Mouse (Mus musculus) heart, embryonic 12.5 days (tissue): Measurements from ENCODE around the gene Bdkrb1. TPM values are rescaled to one million over a fixed set of nuclear protein-coding genes. Genes with fewer than 3 reads are reported as not detected.
A peak's percentile ranks its signal among the peaks of the same experiment; 100 is the strongest.

Source experiments
- ATAC-seq: fragments of 200-750 bp; cut with Nextera tagmentation; 2 replicates; pipeline ENCODE4 v1.8.0; 2017; ENCODE audit warnings: moderate TSS enrichment, moderate library complexity; ENCODE audit not compliant: insufficient number of reproducible peaks, low FRiP score
- H3K27ac ChIP-seq: fragments of 300-500 bp; sonication (generic); 2 replicates; pipeline ENCODE4 v1.5.1; 2016; ENCODE audit warnings: mild to moderate bottlenecking, moderate library complexity; ENCODE audit not compliant: poor library complexity, severe bottlenecking
- H3K27me3 ChIP-seq: fragments of 300-500 bp; sonication (generic); replicated peaks from 2 replicates; pipeline ENCODE4 v1.6.1; 2016; ENCODE audit warnings: mild to moderate bottlenecking, moderate library complexity
- H3K36me3 ChIP-seq: fragments of 300-500 bp; sonication (generic); 2 replicates; pipeline ENCODE4 v1.6.1; 2016; ENCODE audit warnings: mild to moderate bottlenecking, moderate library complexity
- H3K4me1 ChIP-seq: fragments of 300-500 bp; sonication (generic); replicated peaks from 2 replicates; pipeline ENCODE4 v1.6.1; 2016; ENCODE audit warnings: mild to moderate bottlenecking
- H3K4me2 ChIP-seq: fragments of 300-500 bp; sonication (generic); 2 replicates; pipeline ENCODE4 v1.6.1; 2016; ENCODE audit warnings: mild to moderate bottlenecking, moderate library complexity
- H3K4me3 ChIP-seq: fragments of 300-500 bp; sonication (generic); 2 replicates; pipeline ENCODE4 v1.5.1; 2016; ENCODE audit warnings: mild to moderate bottlenecking
- H3K9ac ChIP-seq: fragments of 300-500 bp; sonication (generic); 2 replicates; pipeline ENCODE4 v1.6.1; 2016; ENCODE audit warnings: mild to moderate bottlenecking, moderate library complexity
- H3K9me3 ChIP-seq: fragments of 300-500 bp; sonication (generic); replicated peaks from 2 replicates; pipeline ENCODE4 v1.6.1; 2016; ENCODE audit warnings: mild to moderate bottlenecking, moderate library complexity
- WGBS: fragments of 180-500 bp; shearing (Covaris S2); methylation state at CpG from one replicate; pipeline ENCODE4 v1.1.7; 2016; 5-methylcytosine and 5-hydroxymethylcytosine counted together
- polyA plus RNA-seq: library from polyadenylated mRNA; unstranded; fragments of >200 nt; fragmentation: Nextera tagmentation; extraction: Ambion mirVana; gene quantifications from 2 replicates; pipeline ENCODE4 v1.2.1, GENCODE M21; 2016

Bdkrb1 gene
- polyA plus RNA-seq = not detected in 2 replicates

DNA sequence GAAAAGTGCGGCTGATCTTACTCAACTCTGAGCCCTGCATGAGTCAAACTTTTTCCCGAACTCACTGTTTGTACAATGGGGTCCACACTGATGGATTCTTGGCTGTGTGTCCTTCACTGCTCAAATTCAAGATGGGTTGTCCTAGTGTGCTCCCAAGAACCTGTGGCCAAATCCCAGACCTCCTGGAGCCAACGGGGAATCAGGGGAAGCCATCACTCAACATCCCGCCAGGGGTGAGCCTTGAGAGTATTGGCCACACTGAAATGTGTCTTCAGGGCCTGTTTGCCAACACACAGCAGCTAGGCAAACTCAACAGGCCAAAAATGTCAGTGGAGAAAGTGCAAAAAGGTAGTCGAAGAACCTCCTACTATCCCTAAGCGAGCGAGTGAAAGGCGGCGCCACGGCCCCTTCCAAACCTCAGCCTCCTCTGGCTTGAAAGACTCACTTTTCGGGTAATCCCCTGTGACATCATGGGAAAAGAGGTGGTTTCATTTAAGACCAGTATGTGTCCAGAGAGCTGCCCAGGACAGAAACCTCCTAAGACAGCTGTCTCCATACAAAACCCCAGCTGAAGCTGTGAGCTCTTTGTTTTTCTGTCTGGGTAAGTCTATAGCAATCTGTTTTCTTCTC is at the start of gene Bdkrb1:
Gene Bdkrb1 (plus strand): TSS at position 505 of the 630 bp plus-strand sequence.
- no peak within 1 kb of the TSS for H3K9ac ChIP-seq
- H3K27ac ChIP-seq = no peak within 1 kb of the TSS
- H3K4me3 ChIP-seq = no peak within 1 kb of the TSS
- ATAC-seq = no peak
- H3K27me3 ChIP-seq = 0 out of 2 replicates have a peak, but pooled peaks cover 4% of the 10 kb centered on the region
- 78% methylated on average over 11 of the region's 11 CpGs for WGBS
- H3K4me1 ChIP-seq = no peaks in the 10 kb centered on the region; the same call in 1 of the 2 replicates
- H3K4me2 ChIP-seq = no peak within 1 kb of the TSS
- no peaks in the 10 kb centered on the region for H3K9me3 ChIP-seq
- H3K36me3 ChIP-seq = no peaks in the 10 kb centered on the region

DNA sequence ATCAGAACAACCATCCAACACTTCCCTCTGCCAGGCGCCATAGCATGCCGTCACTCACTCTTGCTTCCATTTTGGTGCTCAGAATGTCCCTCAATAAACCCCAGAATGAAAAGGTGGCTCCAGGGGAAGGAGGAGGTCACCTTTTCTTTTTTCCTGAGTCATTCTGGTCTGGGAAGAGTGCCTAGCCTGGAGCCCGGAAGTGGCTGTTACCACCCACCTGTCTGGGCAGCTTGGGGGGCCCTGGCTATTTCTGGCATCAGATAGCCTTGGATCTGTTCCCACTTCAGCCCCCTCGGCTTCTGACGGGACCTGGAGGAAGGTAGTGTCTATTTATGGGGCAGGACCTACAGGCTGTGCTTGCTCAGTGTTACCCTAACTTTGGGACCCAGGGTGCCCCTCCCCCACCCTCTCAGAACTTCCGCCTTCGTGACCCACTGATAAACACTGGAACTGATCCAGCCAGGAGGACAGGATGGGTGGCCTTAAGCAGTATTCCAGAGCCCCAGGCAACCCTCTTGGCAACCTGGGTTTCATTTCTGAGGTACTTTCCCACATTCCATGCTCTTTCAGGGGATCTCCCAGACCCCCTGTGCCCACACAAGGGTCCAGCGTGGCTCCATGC is 48.6 kb upstream of the Bdkrb1 start:
- no peak overlapping the region for H3K9ac ChIP-seq
- no peaks in the 10 kb centered on the region for H3K27me3 ChIP-seq
- H3K9me3 ChIP-seq = no peaks in the 10 kb centered on the region
- peaks cover 56% of the 10 kb centered on the region for H3K4me1 ChIP-seq
- H3K4me3 ChIP-seq = no peak overlapping the region
- 35% methylated on average over 8 of the region's 8 CpGs for WGBS
- ATAC-seq = peak; percentile 23; the same call in 1 of the 2 replicates
- no peaks in the 10 kb centered on the region for H3K36me3 ChIP-seq
- H3K4me2 ChIP-seq = no peak overlapping the region
- peak overlapping the region; percentile 83 for H3K27ac ChIP-seq

DNA sequence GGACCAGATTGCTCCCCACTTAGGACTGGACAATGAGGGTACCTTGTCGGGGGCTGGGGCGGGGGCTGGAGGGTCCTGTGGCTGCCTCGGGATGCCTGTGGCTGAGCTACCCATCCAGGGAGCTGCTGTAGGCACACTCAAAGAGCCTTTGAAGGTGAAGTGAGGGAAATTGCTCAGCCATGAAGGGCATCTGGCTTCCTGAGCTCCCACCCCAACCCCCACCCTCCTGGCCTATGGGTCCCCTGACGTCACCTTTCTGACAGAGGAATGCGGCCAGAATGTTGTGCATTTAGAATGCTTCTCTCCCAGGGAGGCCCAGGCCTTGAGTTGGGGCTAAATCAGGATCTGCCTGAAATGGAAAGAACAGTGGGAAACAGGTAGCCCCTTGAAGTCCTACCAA is 47.7 kb upstream of the Bdkrb1 start:
- no peak overlapping the region for H3K9ac ChIP-seq

DNA sequence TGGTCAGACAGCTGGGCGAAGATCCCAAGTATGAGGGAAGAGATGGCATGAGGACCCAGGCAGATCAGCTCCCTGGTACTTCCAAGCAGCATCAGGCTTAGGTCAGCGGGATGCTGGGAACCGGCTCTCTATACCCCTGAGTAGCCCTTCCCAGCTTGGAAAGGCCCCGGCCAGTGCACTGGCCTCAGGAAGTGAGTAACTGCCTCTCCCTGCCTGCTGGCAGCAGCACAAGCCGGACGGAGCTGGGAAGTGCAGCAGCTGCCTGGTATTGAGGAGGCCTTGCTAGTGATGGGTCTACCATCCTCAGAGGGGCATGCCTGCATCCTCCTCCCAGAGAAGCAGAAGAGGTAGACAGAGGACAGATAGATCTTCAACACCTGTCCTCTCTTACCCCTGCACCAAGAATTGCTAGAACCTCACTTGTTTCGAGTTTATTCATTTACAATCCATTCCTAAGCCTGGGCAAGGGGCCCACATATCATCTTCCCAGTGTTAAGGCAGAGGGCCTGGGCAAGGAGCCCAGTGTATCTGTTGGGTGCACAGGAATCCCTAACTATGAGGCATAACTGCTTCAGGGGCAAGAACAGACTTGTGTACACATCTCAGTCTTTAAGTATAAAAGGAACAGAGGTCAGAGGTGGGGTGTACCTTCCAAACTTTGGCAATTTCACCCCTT is 45.5 kb upstream of the Bdkrb1 start:
- Histone ChIP-seq H3K4me1 (peaks cover 60% of the 10 kb centered on the region), H3K27me3 (peaks cover 23% of the 10 kb centered on the region), H3K9me3 (no peaks in the 10 kb centered on the region), H3K27ac (no peak overlapping the region), H3K36me3 (no peaks in the 10 kb centered on the region), H3K9ac (0 out of 2 replicates have a peak overlapping the region, but pooled peaks have one; percentile 40), H3K4me2 (no peak overlapping the region), H3K4me3 (no peak overlapping the region)
- 51% methylated on average over 7 of the region's 7 CpGs for WGBS
- no peak for ATAC-seq

More for the DNA sequence above, 47.7 kb upstream of the Bdkrb1 start:
- Histone ChIP-seq H3K4me3 (no peak overlapping the region), H3K36me3 (no peaks in the 10 kb centered on the region), H3K27ac (peak overlapping the region; percentile 83), H3K4me1 (peaks cover 53% of the 10 kb centered on the region), H3K9me3 (no peaks in the 10 kb centered on the region), H3K4me2 (0 out of 2 replicates have a peak overlapping the region, but pooled peaks have one; percentile 1), H3K27me3 (0 out of 2 replicates have a peak, but pooled peaks cover 4% of the 10 kb centered on the region)
- peak; percentile 42; the same call in 1 of the 2 replicates for ATAC-seq
- 38% methylated on average over 5 of the region's 5 CpGs for WGBS

DNA sequence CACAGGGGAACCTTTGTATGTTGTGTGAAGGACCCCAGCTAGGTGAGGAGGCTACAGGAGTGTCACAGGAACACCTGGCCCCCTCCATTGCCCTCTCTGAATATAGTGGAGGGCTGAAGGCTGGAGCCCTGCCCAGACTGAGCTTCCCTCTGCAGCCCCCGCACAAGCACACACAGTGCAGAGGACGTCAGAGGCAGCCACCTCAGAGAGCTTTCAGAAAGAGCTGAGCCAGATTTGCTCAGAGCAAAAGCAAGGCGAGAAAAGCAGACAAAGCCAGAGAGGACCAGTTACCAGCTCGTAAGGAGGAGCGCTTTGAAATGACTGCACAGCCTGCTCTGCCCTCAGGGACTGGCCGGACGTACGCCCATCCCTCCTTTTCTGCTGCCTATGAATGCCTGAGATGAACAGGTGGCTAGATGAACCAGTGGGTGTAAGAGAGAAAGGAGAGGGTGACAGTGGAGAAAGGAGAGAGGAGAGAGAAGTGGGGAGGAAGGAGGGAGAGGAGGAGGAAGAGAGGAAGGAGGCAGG is 41.8 kb upstream of the Bdkrb1 start:
- 50% methylated on average over 8 of the region's 8 CpGs for WGBS
- peaks cover 51% of the 10 kb centered on the region for H3K4me1 ChIP-seq
- H3K9ac ChIP-seq = no peak overlapping the region

DNA sequence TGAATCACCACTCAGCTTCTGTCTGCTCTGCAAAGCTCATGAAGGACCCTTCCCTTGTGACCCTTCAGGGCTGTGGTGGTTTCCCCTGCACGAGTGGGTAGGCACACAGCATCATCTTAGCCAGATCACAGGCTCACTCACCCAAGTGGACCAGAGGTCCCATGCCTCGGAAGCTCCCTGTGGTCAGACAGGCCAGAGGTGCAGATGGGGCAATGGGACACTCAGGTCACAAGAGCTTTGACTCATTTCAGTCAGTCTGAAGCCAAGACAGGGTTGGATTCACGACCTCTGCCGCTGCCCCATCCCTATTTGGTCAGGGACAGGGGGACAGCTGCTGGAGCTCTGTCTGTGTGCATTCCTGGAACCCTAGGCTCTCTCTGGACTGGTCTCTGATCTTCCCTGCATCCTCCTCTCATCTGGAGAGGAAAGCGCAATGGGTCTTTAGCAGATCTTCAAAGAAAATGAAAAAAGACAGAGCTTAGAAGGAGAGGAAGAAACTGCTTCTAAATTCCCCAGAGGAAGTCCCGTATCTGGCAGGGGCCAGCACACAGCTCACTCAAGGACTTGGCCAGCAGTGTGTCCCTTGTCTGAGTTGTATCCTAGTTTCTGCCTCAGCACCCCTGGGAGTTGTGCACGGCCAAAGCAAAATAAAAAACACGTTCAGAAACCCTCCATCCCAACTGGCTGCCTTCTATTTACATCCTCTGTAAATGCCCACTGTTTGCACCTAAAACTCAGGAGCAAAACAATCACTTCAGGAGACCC is 40.6 kb upstream of the Bdkrb1 start:
- Histone ChIP-seq H3K27me3 (peaks cover 45% of the 10 kb centered on the region), H3K4me2 (peak overlapping the region; percentile 74), H3K9ac (peak overlapping the region; percentile 67), H3K4me1 (peaks cover 43% of the 10 kb centered on the region), H3K36me3 (0 out of 2 replicates have a peak, but pooled peaks cover 4% of the 10 kb centered on the region), H3K4me3 (peak overlapping the region; percentile 37), H3K27ac (no peak overlapping the region), H3K9me3 (peaks cover 6% of the 10 kb centered on the region)
- 22% methylated on average over 8 of the region's 8 CpGs for WGBS
- ATAC-seq = no peak

More for the DNA sequence above, 41.8 kb upstream of the Bdkrb1 start:
- no peak overlapping the region for H3K4me3 ChIP-seq
- no peak overlapping the region for H3K4me2 ChIP-seq
- no peak overlapping the region for H3K27ac ChIP-seq
- H3K36me3 ChIP-seq = no peaks in the 10 kb centered on the region
- H3K27me3 ChIP-seq = peaks cover 45% of the 10 kb centered on the region
- ATAC-seq = no peak
- H3K9me3 ChIP-seq = no peaks in the 10 kb centered on the region

DNA sequence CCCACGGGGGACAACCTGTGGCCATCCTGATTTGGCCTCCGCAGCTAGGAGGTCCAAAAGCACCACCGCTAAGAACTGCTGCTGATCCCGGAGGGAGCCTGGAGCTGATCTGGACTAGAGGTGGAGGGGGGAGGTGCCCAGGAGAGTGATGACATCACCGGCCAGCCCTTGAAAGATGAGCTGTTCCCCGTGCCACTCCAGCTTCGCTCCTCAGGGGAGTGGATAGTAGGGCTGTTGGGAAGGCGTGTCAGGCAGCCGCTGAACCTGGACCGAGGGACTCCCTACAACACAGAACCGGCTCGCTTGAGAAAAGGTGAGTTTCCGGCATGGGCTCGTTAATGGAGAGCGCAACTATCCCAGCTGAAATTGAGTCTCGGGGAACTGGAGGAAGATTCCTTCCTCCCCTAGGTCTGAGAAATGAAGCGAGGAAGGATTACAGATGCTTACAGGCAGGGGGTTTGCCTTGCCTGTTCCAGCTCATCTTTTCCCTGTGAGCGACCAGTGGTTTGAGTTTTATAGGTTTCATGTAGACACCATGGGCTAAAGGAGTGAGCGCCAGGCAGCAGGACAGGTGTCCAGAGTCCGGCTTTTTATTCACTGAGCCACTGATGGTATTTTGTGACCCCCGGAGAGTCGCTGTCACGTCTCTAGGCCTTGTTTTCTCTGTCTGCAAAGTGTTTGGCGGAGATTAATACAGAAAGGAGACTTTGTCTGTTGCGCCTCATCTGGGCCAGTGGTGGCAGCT is 39.8 kb upstream of the Bdkrb1 start, which contains the start of gene Bdkrb2:
Gene Bdkrb2 (plus strand): TSS at position 291 of the 745 bp plus-strand sequence.
- H3K27me3 ChIP-seq = peaks cover 45% of the 10 kb centered on the region
- peak within 1 kb of the TSS; percentile 74 for H3K4me2 ChIP-seq
- no peak within 1 kb of the TSS for H3K27ac ChIP-seq
- peak; percentile 74 for ATAC-seq
- H3K4me3 ChIP-seq = peak within 1 kb of the TSS; percentile 37
- 3% methylated on average over 25 of the region's 25 CpGs for WGBS
- H3K36me3 ChIP-seq = 0 out of 2 replicates have a peak, but pooled peaks cover 4% of the 10 kb centered on the region
- H3K4me1 ChIP-seq = peaks cover 37% of the 10 kb centered on the region
- peaks cover 8% of the 10 kb centered on the region for H3K9me3 ChIP-seq
- H3K9ac ChIP-seq = peak within 1 kb of the TSS; percentile 67

DNA sequence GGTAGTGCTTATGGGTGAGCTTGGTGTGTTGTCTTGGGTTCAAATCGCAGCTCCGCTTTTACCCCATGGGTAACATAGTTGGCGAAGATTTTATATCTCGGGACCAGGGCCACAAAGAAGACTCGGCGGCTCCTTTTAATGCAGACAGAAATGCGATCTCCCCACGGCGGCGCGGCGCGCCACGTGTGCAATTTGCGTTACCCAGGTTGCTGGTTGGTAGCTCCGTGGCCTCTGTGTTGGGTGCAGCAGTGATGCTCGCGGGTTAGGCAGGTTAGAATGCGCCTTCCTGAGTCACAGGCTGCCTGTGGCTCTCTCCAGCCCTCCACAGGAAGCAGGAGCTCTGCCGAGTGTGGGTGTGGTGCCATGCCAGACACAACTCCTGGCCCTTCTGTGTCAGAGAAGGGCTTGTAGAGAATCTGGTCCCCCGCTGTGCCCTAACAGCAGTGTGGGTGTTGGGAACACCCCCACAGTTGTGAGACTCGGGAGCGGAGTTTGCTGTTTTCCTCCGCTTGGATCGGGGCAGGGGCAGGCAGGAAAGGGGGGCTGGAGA is 39.1 kb upstream of the Bdkrb1 start:
- Histone ChIP-seq H3K4me3 (peak overlapping the region; percentile 37), H3K36me3 (0 out of 2 replicates have a peak, but pooled peaks cover 4% of the 10 kb centered on the region), H3K9me3 (peaks cover 8% of the 10 kb centered on the region), H3K9ac (peak overlapping the region; percentile 67), H3K4me1 (peaks cover 37% of the 10 kb centered on the region), H3K27ac (no peak overlapping the region), H3K4me2 (peak overlapping the region; percentile 74), H3K27me3 (peaks cover 45% of the 10 kb centered on the region)
- WGBS = 8% methylated on average over 25 of the region's 25 CpGs
- no peak for ATAC-seq

DNA sequence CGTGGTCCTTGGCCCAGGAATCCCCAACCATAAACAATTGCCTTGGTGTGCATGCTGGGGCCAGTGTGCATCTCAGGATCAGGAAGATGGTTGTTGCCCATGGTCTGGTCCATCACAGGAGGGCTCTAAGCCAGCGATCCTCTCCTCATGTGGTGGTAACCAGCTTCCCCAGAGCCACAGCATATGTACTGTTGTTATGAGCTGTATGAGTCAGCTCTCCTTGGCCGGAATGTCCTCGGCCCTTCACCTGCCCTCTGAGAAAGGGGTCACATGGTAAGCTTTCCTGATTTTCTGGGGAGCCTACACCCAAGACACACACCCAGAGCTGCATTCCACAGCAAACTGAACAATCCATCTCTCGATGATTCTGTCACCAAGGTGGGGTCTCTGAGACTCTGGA is 37.7 kb upstream of the Bdkrb1 start:
- H3K4me2 ChIP-seq = no peak overlapping the region
- H3K4me3 ChIP-seq = no peak overlapping the region
- ATAC-seq = no peak
- H3K9ac ChIP-seq = no peak overlapping the region
- H3K27me3 ChIP-seq = peaks cover 42% of the 10 kb centered on the region
- H3K9me3 ChIP-seq = peaks cover 8% of the 10 kb centered on the region
- H3K36me3 ChIP-seq = 0 out of 2 replicates have a peak, but pooled peaks cover 4% of the 10 kb centered on the region
- peaks cover 37% of the 10 kb centered on the region for H3K4me1 ChIP-seq
- 76% methylated on average over 5 of the region's 5 CpGs for WGBS
- no peak overlapping the region for H3K27ac ChIP-seq
